Mouse (Mus musculus) lung, postnatal 36 days (tissue): ENCODE results near the gene Bbip1.
A peak's percentile ranks its signal among the peaks of the same experiment; 100 is the strongest.
"Not testable (repeated sequence)": the region's sequence is repeated elsewhere in the genome, so short reads cannot be mapped to it uniquely, and the experiment has no call there.

Source experiments
- DNase-seq: peaks from one replicate; pipeline ENCODE4 v3.0.0; 2022; ENCODE audit warnings: mixed read lengths

The Bbip1 gene

GRCm38 (mm10) chr19:53921996-53922395 lies 22.4 kb downstream of the Bbip1 start:
- peak; percentile 50 for DNase-seq

DNA sequence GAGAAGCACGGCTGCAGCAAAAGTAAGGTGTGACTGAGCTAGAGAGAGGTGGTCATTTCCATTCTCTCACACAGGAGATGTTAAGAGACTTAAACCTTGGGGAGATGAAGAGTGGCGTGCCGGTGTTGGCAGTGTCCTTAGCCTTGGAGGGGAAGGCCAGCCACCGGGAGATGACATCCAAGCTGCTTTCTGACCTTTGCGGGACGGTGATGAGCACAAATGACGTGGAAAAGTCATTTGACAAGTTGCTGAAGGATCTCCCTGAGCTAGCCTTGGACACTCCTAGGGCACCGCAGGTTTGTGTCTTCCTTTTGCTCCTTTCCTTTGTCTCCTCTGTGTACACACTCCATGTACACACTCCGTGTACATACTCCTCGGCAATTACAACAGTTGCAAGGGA lies 24.9 kb downstream of the Bbip1 start:
- no peak for DNase-seq

DNA sequence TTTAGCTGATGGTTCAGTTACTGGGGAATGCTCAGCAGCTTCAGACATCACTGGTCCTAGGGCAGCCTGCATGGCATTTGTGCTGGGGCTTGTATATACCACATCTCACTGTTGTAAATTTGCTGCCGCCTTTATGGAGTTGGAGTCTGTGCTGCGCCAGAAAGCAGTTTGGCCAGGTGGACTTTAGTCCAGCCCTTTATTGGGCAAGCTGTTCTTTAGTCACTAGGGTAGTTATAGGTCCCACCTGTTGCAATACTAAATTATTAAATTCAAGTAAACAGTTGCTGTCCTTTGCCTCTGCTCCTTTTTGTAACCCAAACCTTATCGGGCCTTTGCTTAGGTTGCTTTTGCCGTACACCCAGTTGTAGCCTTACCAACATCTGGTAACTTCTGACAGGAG lies 29.5 kb downstream of the Bbip1 start:
- no peak for DNase-seq

DNA sequence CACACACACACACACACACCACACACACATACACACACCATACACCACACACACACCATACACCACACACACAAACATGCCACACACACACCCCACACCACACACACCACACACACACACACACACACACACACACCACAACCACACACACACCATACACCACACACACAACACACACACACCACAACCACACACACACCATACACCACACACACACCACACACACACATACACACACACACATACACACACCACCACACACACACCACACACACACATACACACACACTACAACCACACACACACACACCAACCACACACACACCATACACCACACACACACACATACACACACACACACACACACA lies 37.7 kb downstream of the Bbip1 start:
- DNase-seq: not testable (repeated sequence)

DNA sequence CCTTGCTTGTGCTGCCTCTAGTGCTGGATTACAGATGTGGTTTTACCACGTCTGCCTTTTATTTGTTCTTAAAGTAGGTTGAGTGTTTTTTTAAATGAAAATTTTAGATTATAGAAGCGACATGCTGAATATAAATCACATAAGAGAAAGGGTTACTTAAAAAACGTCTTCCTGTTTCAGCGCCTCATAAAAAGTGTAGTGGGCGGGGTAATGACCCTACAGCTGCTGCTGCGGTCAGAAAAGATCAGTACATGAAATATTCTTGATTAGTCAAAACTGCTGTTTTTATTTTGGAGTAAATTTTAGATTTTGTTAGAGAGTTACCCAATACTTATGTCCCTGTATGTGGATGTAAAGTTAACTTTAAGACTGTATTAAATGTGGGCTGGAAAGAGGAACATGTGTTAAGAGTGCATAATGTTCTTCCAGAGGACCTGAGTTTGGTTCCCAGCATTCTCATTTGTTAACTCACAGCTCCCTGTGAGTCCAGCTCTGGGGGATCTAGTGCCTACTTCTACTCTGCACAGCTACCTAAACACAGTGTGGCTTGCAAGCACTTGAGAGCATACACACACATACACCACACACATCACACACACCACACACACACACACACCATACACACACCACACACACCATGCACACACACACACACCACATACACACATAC lies 38.3 kb downstream of the Bbip1 start:
- no peak for DNase-seq

GRCm38 (mm10) chr19:53904833-53905480 lies 39.5 kb downstream of the Bbip1 start:
- DNase-seq: no peak

- DNase-seq: peak; percentile 70
Measured at GRCm38 (mm10) chr19:53903507-53904321, 40.7 kb downstream of the Bbip1 start.

DNA sequence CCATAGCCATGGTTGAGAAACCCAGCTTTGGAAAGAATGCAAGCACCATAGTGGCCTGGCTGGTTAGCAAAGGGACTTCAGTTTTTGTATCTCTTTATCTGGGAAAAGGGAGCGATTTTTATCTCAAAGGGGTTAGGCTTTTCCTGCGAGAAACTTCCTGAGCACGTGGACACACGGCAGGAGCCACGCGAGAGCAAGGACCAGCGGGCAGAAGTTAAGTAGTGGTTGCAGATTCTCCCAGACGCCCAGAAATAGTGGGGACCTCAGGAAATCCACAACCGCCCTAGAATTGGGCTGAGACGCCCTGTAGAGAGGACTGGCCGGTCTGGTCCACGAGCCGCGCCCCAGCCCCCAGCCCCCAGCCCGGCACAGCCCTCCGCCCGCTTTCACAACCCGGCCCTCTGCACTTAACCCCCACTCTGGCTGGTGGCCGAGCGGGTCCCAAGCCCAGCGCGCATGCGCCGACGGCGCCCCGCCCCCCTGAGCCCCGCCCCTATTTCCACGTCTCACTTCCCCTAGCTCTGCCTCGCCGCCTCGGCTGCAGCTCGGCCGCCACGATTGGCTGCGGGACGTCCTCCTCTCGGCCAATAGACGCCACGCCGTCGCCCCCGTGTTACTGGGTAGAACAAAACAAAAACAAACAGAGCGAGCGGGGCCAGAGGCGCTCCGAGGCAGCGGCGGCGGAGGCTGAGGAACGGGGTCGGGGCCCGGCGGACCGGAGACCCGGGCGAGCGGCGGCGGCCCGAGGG lies 41.5 kb downstream of the Bbip1 start:
- DNase-seq: peak; percentile 97

- no peak for DNase-seq
Measured at GRCm38 (mm10) chr19:53901931-53902738, 42.3 kb downstream of the Bbip1 start.

- DNase-seq: no peak
Measured at GRCm38 (mm10) chr19:53899941-53900610, 44.4 kb downstream of the Bbip1 start.

- no peak for DNase-seq
Measured at GRCm38 (mm10) chr19:53898970-53899900, 45.2 kb downstream of the Bbip1 start.

- no peak for DNase-seq
Measured at GRCm38 (mm10) chr19:53898498-53898897, 45.9 kb downstream of the Bbip1 start.

- DNase-seq: no peak
Measured at GRCm38 (mm10) chr19:53898046-53898445, 46.4 kb downstream of the Bbip1 start.

GRCm38 (mm10) chr19:53894538-53895121 lies 49.8 kb downstream of the Bbip1 start:
- DNase-seq: peak; percentile 68

- DNase-seq: peak; percentile 64
Measured at GRCm38 (mm10) chr19:53893711-53894171, 50.7 kb downstream of the Bbip1 start.

DNA sequence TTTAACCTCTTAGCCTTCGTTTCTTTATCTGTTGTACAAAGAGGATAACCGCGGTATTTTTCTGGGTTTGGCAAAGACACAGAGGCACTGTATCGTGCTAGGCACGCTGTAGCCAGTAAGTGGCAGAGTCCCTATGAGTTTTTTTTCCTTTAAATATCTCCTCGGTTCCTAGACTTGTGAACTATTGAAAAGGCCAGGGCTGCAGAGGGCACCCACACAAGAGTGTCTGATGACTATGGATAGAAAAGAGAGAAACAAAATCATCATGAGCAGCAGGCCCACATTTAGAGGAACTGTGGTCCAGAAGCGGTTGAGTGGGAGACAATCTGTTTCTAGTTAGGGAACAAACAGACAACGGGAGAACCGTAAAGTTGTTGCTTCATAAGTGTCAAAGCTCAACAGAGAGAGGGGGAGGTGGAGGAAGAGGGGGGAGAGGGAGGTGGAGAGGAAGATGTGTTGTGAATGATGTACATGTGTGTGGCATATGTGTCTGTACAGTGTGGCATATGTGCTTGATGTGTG lies 51.5 kb downstream of the Bbip1 start:
- no peak for DNase-seq

DNA sequence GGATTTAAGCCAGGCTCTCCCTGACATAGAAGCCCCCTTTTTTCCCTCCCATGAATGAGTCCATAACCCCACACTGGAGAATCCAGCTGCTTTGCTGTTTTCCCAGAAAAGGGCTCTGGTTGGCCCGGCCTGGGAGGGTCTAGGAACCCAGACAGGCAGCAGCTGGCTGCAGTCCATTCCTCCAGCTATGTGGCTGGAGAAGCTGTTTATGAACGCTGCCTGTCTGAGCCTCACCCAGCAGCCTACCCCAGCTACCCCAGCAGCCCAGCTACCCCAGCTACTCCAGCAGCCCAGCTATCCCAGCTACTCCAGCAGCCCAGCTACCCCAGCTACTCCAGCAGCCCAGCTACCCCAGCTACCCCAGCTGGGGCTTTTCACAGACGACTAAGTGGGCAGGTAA lies 52.4 kb downstream of the Bbip1 start, which contains the start of gene Pdcd4:
Pdcd4 (plus strand) TSS at position 171 of the 400 bp plus-strand sequence.
- DNase-seq: no peak

GRCm38 (mm10) chr19:53891569-53891968 lies 52.9 kb downstream of the Bbip1 start:
- no peak for DNase-seq

DNA sequence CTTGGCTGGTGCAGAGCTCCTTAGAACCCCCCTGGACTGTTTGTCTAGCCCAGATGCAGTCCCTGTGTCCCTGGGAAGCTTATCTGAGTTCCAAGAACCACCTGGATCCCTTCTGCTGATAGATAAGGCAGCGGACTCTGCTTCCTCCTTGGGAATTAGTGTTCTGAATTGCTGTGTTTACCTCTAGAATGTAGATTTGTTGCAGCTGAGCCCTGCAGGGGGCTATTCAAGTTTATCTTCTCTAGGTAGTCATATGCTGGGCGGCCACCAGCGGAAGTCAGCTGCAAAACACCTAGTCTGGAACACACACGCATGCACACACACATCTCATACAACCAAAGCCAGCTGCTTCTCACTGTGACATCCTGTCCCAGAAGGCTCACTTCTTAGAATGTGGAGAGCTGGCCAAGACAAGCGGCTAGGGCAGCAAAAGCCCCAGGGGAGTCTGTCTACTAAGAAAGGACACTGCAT lies 53.6 kb downstream of the Bbip1 start:
- peak; percentile 67 for DNase-seq
